18 mouse cellular contexts compared by ENCODE assay signal in the genomic region with DNA sequence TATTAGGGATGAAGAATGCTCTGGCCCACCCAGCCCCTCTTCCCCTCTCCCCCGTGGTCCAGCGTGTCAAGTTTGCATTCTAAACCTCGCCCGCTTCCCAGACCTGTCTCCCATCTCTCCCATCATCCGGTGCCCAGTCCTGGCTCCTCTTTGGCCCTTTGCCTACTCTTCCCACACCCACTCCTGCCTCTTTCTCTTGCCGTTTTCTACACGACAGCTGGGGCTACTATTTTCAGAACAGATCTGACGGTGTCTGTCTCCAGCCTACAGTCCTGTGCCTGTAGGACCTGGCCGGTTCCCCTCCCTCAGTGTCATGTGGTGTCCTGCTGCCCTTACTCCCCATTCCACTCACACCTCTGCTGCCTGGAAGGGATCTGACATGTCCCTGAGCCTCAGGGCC. TPM values are rescaled to one million over a fixed set of nuclear protein-coding genes. Genes with fewer than 3 reads are reported as not detected.
DNase-seq lines count a peak whose midpoint lies in the region; ATAC-seq lines count a peak whose summit lies in the region.
"Had no signal": no experiment of that assay in that cellular context is flagged by ENCODE, and none has a peak within 500 bp of the region (broad histone marks: within the 10 kb centered on the region; RNA-seq: fewer than 3 reads in every experiment).

No protein-coding gene starts in this region.

- intact Hi-C loops in gastrocnemius, postnatal 14 days (cut with DNase I; ENCODE audit: low total_unique reads) = no loop called here
- intact Hi-C loops in left cerebral cortex, postnatal 10 days (cut with DNase I) = no loop called here
- intact Hi-C loops in left cerebral cortex, postnatal 4 days (cut with DNase I) = no loop called here

- ATAC-seq in granulocyte monocyte progenitor cell, adult 5-6 weeks (replicated peaks; ENCODE audit: poor library complexity, severe bottlenecking) = no peak
- ATAC-seq: activated CD4-positive, CD25-positive, alpha-beta regulatory T cell, adult 4 months; forebrain, embryonic 14.5 days; intestine, postnatal 0 days had no signal

- DNase-seq in cerebellum, postnatal 10 days = peak; percentile 50 to 63
- no peak for DNase-seq in cerebellum, adult 11-12 months
- peak; percentile 27 for DNase-seq in gastrocnemius, adult 18-20 months (ENCODE audit: low spot score)
- no peak for DNase-seq in gastrocnemius, postnatal 14 days
- peak; percentile 21 to 42 for DNase-seq in left cerebral cortex, postnatal 10 days (ENCODE audit: extremely low spot score in 1 of 2, low spot score in 2 of 2)
- DNase-seq in left cerebral cortex, postnatal 4 days = no peak
- peak; percentile 29 for DNase-seq in telencephalon, adult 2 months (ENCODE audit: low read depth, low spot score)
- DNase-seq: adrenal gland, adult 8-10 months; heart, adult 2 months; kidney, postnatal 4 days; lung, embryonic 14.5 days; lung, postnatal 36 days; midbrain, embryonic 14.5 days had no signal

RNA-seq across cellular contexts. Expression of a gene that starts 7.8 kb away (rescaled TPM):
- total RNA-seq in gastrocnemius, adult 18-20 months (2021) = under 1 TPM; 0.38 to 0.53 TPM
- under 1 TPM; 0.27 to 0.80 TPM for total RNA-seq in gastrocnemius, postnatal 14 days (2021)
- 1 to 10 TPM; 1.4 to 2.3 TPM for total RNA-seq in left cerebral cortex, postnatal 10 days (2021)
- total RNA-seq in left cerebral cortex, postnatal 4 days (2021) = 1 to 10 TPM; 1.9 to 3.6 TPM
- not detected in 2 replicates for total RNA-seq in granulocyte monocyte progenitor cell, adult 5-6 weeks (2014; fragmentation: Nextera tagmentation)
- total RNA-seq in granulocyte monocyte progenitor cell, adult 5-6 weeks (2017) = not detected in 2 replicates
- total RNA-seq: common myeloid progenitor, adult 5-6 weeks had no signal

RNA-seq across cellular contexts. Expression of a gene that starts 59.0 kb away (rescaled TPM):
- total RNA-seq in gastrocnemius, adult 18-20 months (2021) = 1 to 10 TPM; 5.7 to 6.8 TPM
- total RNA-seq in gastrocnemius, postnatal 14 days (2021) = 1 to 10 TPM; 7.4 to 8.0 TPM
- total RNA-seq in left cerebral cortex, postnatal 10 days (2021) = 10 to 100 TPM; 18.3 to 20.2 TPM
- 10 to 100 TPM; 17.8 to 18.0 TPM for total RNA-seq in left cerebral cortex, postnatal 4 days (2021)
- total RNA-seq in granulocyte monocyte progenitor cell, adult 5-6 weeks (2014; fragmentation: Nextera tagmentation) = 43.5 and 56.0 TPM in 2 replicates
- 96.2 and 181 TPM in 2 replicates for total RNA-seq in granulocyte monocyte progenitor cell, adult 5-6 weeks (2017)

Comparison
In these comparisons a context has a peak if more than half of its experiments do, and no peak if none do; other contexts are left out.
1. DNase-seq: peak in cerebellum, postnatal 10 days (2 of 2), gastrocnemius, adult 18-20 months (single experiment), left cerebral cortex, postnatal 10 days (2 of 2) and telencephalon, adult 2 months (single experiment); none in cerebellum, adult 11-12 months (single experiment), gastrocnemius, postnatal 14 days (single experiment) and left cerebral cortex, postnatal 4 days (single experiment).